Mouse (Mus musculus) adrenal gland, adult 2 months (tissue): ENCODE results near the gene Hspbap1. TPM values are rescaled to one million over a fixed set of nuclear protein-coding genes. Genes with fewer than 3 reads are reported as not detected.

Experiments
- DNase-seq: peaks from one replicate; pipeline ENCODE4 v3.0.0; 2021
- long read RNA-seq: library from polyadenylated mRNA; stranded (forward); transcript quantifications from one replicate; pipeline ENCODE4 v2.0.0, GENCODE M21; 2021
- polyA plus RNA-seq: library from polyadenylated mRNA; depleted of rRNA; stranded (reverse); fragments of >200 nt; gene quantifications from 2 replicates; pipeline ENCODE4 v1.2.3, GENCODE M21; 2012; rRNA removed
- total RNA-seq, 2 experiments: library from RNA; stranded (reverse); gene quantifications; 2 replicates each; pipeline ENCODE4 v1.2.3; 2021

Gene Hspbap1
- 1 to 10 TPM; 3.5 to 7.0 TPM for total RNA-seq
- 1.8 and 2.3 TPM in 2 replicates for polyA plus RNA-seq
- long read RNA-seq, transcript Hspbap1-202 (8 exons, 1,703 nt): major isoform, 10 of 11 reads
- long read RNA-seq, partial matches to known transcripts: 0 of 11 reads
- long read RNA-seq, other reads (novel, unspliced or antisense): 1 of 11 reads

- peak; percentile 95 for DNase-seq
Observed at GRCm38 (mm10) chr16:35769878-35770657, at the start of gene Hspbap1. Gene Hspbap1 (plus strand): TSS chr16:35770375.

GRCm38 (mm10) chr16:35724561-35724960 lies 45.6 kb upstream of the Hspbap1 start:
- no peak for DNase-seq

- no peak for DNase-seq
Observed at GRCm38 (mm10) chr16:35726601-35727000, 43.6 kb upstream of the Hspbap1 start.

- no peak for DNase-seq
Observed at GRCm38 (mm10) chr16:35729151-35729738, 40.9 kb upstream of the Hspbap1 start.

- peak; percentile 14 for DNase-seq
Observed at GRCm38 (mm10) chr16:35732096-35732495, 38.1 kb upstream of the Hspbap1 start.

GRCm38 (mm10) chr16:35734038-35734437 lies 36.1 kb upstream of the Hspbap1 start:
- DNase-seq: peak; percentile 58

- no peak for DNase-seq
Observed at GRCm38 (mm10) chr16:35738096-35738767, 31.9 kb upstream of the Hspbap1 start.

GRCm38 (mm10) chr16:35739548-35739947 lies 30.6 kb upstream of the Hspbap1 start:
- no peak for DNase-seq

- DNase-seq: no peak
Observed at GRCm38 (mm10) chr16:35740357-35740756, 29.8 kb upstream of the Hspbap1 start.

- DNase-seq: no peak
Observed at GRCm38 (mm10) chr16:35740943-35741342, 29.2 kb upstream of the Hspbap1 start.

GRCm38 (mm10) chr16:35741621-35742020 lies 28.6 kb upstream of the Hspbap1 start:
- DNase-seq: no peak

- DNase-seq: no peak
Observed at GRCm38 (mm10) chr16:35742251-35742937, 27.8 kb upstream of the Hspbap1 start.

GRCm38 (mm10) chr16:35747417-35748236 lies 22.5 kb upstream of the Hspbap1 start:
- DNase-seq: no peak

GRCm38 (mm10) chr16:35748237-35748603 lies 22.0 kb upstream of the Hspbap1 start:
- DNase-seq: no peak

- no peak for DNase-seq
Observed at GRCm38 (mm10) chr16:35749385-35749784, 20.8 kb upstream of the Hspbap1 start.

- DNase-seq: no peak
Observed at GRCm38 (mm10) chr16:35751841-35752240, 18.3 kb upstream of the Hspbap1 start.

GRCm38 (mm10) chr16:35753926-35754325 lies 16.2 kb upstream of the Hspbap1 start:
- no peak for DNase-seq

- DNase-seq: no peak
Observed at GRCm38 (mm10) chr16:35755502-35756334, 14.5 kb upstream of the Hspbap1 start.

GRCm38 (mm10) chr16:35756697-35757096 lies 13.5 kb upstream of the Hspbap1 start:
- no peak for DNase-seq

GRCm38 (mm10) chr16:35759401-35759800 lies 10.8 kb upstream of the Hspbap1 start:
- DNase-seq: no peak
